Mouse (Mus musculus): ENCODE measurements around the gene Oxa1l.
"Not testable (repeated sequence)": the region's sequence is repeated elsewhere in the genome, so short reads cannot be mapped to it uniquely, and the experiment has no call there.

Gene Oxa1l

DNA sequence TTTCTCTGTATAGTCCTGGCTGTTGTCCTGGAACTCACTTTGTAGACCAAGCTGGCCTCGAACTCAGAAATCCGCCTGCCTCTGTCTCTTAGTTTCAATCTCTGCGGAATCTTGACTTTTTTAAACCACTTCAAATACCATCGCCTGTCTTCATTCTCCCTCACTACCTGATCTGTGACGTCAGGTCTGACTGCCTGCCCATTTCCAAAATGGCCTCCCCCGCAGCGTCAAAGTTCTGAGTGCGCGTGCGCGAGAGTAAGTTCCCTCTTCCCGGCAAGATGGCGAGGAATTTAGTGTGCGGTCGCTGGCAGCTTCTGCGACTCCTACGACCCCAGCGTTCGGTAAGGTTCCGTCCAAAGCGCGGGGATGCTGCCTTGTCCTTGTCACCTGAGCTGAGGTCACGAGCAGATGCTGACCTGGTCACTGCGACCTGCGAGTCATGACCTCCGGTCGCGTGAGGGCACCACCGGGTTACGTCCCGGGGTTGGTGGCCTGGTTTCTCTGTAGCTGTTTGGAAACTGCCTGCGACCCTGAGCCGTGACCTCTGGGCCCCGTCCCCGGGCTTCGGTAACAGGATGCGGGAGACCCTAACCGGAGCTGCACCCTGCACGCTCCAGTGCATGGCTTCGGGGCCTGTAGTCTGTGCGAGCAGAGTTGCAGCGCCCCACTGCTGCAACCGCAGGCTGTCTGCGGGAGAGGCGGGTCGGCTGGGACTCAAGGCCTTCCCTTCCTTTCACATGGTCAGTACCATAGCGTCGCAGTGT lies at the start of gene Oxa1l:
Oxa1l (plus strand) TSS at position 258 of the 764 bp plus-strand sequence.
- peak; percentile 97 for DNase-seq (ENCODE audit: low read depth)

DNA sequence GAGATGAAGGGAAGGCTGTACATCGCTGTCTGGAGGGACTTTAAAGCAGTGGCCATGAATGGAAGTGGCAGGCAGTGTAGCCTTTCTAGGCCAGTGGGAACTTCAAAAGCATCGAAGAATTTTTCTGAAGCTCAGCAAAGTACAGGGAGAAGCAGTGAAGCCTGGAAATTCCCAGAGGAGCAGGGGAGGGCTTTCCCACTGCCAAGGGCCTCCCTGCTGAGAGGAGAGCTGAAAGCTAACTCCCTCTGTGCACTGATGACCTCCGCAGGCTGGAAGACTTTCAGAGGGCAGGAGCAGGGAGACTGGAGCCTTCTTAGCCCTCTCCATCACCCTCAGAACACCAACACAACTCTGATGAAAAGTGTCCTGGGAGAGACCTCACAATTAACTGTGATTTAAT lies 48.9 kb upstream of the Oxa1l start:
- DNase-seq (ENCODE audit: low read depth): no peak

DNA sequence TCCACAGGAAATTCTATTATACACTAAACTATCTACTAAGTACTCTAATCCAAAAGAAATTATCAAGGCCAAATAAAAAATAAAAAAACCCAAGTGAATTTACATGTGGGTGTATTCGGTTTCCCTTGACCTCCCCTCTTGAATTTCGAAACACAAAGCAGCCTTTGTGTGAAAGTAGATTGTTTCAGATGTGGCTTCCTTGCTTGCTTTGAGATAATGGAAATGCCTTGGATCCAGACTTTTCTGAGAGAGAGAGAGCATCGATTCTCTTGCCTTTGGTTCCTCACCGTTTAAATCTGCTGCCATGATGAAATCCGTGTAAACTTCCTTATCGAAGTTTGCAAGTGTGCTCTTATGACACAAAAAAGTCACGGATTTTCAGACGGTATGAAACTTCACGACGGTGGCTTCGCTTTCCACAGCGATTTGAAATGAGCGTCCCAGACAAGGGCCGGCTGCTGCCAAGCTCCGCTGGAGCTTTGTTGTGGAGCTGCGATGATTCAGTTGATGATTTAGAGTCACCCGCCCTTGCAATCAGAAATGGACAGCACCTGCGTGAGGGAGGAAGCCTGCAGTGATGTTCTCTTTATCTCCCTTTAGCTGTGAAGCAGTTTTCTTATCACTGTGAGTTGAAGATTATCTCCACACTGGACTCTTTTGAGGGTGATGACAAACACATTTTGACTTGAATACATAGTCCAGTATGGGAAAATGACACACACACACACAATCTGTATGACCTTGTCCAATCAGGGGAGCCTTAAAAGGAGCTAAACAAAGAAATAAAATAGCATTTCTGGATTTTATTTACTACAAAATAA lies 38.9 kb upstream of the Oxa1l start:
- DNase-seq (ENCODE audit: low read depth): no peak

DNA sequence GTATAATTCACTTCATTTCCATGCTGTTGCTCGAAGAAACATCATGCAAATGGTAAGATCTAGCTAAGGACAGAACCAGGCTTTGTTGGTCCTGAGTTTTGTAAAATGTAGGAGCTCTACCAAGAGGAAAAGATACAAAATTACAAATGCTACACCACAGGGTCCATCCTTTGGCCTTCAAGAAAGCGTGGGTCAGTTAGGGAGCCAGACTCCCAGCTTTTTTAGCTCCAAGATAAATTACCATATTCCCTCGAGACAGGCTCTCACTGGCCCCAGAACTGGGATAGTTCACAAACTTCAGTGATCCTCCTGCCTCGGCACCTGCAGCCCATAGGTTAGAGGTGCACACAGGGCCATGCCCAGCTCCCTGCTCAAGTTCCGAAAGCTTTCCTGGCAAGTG lies 36.1 kb upstream of the Oxa1l start:
- no peak for DNase-seq (ENCODE audit: low read depth)

DNA sequence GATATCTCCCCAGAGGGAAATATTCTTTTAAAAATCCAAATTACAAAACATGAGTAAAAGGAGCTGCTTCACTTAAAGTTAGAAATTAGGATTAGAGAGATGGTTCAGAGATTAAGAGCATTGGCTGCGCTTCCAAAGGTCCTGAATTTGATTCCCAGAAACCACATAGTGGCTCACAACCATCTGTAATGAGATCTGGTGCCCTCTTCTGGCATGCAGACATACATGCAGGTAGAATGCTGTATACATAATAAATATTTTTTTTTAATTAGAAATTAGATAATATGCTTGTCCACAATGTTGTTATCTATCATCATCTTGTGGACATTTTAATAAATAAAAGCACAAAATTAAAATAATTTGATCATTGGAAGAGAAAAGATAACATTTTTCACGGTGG lies 32.1 kb upstream of the Oxa1l start:
- peak; percentile 33 for DNase-seq (ENCODE audit: low read depth)

DNA sequence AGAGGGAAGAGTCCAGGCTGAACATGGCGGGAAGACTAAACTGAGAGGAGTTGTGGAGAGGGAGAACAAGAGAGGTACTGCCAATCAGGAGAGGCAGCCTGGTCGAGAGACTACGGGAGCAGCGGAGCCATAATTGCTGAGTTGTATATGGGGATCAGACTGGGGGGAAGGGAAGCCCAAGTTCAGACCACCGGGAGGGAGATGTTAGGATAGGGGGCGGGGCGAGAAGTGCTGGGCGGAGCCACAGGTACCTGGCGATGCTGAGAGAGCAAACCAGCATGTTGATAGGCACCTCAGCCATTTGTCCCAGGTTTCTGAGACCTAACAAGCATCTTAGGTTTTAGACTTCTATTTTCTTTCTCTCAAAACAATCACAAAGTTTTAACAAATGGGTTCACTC lies 31.4 kb upstream of the Oxa1l start:
- no peak for DNase-seq (ENCODE audit: low read depth)

DNA sequence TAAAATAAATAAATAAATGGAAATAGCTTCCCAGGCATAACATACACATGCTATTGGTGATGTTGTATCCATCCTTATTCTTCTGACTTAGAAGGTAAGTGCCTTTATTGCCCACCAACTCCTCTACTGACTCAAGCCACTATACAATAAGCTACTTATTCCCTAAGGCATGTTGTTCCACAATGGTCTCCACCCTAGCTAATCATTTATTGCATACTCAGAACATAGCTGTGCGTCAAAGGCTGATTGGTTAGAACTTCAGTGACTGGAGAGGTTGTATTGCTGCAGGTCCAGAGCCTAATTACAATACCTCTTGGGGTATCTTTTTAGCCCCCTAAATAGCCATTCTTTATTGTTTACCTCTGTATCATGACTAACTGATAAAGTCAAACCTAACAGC lies 29.5 kb upstream of the Oxa1l start:
- no peak for DNase-seq (ENCODE audit: low read depth)

DNA sequence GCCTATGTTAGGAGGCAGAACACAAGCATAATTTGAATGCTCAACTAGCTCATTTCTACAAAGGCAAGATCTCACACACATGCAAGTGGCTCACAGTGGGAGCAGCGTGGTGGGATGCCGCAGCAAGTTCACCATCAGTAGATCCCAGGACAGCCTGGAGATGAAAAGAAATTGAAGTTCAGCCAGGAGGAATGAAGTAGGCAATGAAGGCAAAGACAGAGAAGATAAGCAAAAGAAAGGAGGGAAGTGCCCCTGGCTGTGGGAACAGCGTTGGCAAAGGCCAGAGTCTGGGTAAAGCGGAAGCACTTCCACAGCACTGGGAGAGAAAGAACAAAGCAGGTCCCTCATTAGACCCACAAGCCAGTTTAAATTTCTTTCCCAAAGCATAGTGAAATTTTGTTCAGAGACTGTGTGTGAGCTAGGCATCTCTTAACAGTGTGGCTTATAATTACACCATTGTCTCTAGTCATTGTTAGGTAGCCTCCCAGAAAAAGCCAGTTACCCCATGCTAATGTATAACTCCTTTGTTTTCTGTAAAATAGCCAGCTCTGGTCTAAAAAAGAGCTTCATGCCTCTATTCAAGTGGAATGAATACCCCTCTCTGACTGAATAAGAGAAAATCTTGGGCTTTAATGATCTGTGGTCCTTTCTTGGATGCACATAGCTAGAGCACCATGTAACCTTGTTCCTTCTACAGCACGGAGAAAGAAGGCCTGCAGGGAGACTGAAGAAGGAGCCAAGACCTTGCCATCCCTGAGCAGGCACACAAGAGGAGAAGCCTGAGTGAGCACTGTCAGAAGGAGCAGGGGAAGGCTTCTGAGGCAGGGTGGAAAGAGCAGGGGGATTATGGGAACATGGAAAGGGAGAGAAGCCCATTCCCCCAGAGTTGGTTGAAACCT lies 28.2 kb upstream of the Oxa1l start:
- DNase-seq (ENCODE audit: low read depth): no peak

DNA sequence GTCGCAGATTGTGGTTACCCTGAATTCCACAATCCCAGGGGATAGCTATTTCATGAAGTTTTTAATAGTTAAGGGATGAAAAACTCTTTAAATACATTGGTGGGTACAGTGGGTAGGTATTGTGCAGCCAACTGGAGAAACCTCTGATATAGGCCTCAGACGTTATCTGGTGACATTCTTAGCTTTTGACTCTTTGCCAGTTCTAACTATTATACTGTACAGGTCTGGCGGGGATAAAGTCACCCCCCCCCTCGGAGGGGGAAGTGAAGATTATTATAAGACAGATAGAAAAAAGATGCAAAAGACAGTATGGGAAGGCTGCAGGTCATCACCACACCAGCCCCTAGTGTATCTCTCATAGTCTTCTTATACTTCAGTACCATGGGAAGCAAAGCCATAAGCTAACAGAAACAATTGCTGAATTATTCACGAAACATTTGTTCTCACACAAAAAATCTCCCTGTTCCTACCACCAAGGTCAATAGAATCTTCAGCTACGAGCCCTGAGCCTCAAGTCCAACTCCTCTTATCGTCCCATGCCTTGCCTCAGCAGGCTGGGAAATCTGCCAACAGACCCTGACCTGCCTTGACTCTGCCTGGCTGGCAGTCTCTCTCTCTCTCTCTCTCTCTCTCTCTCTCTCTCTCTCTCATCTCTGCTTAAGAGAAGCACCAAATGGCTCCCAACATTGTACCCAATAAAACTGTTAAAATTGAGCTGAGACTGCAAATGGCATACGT lies 27.0 kb upstream of the Oxa1l start:
- no peak for DNase-seq (ENCODE audit: low read depth)

DNA sequence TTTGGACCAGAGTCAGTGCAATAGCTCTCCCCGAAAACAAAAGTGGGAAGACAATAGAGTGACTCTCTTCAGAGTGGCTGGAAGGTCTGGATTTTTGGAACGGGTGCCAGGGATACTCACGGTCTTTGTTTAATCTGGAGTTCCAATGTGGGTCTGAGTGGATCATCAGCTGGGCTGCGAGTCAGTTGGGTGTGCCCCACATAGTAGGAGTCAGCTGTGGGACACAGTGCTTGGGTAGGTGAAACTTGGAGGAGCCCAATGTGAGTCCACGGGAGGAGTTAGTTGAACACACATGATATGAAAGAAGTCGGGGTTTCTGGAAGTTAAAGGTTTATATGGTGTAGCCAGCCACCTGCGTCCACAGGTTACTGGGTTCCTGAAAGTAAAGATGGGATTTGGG lies 19.8 kb upstream of the Oxa1l start:
- no peak for DNase-seq (ENCODE audit: low read depth)

DNA sequence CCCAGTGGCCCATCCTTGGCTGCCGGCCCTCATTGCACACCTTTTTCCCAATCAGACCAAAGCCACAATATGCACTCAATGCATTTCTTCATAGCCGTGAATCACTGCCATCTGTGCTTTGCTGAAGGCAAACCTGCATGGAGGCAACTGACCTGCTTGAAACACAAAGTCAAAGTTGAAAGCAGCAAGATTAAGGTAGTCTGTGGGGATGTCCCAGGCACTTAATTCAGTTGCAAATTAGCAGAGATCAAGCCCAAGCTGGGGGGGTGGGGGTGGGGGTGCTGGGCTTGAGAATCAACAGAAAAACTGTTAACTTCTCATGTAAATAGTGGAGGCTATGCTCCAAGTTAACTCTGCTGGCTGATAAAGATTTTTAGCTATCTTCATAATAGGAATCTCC lies 18.8 kb upstream of the Oxa1l start:
- not testable (repeated sequence) for DNase-seq (ENCODE audit: low read depth)

DNA sequence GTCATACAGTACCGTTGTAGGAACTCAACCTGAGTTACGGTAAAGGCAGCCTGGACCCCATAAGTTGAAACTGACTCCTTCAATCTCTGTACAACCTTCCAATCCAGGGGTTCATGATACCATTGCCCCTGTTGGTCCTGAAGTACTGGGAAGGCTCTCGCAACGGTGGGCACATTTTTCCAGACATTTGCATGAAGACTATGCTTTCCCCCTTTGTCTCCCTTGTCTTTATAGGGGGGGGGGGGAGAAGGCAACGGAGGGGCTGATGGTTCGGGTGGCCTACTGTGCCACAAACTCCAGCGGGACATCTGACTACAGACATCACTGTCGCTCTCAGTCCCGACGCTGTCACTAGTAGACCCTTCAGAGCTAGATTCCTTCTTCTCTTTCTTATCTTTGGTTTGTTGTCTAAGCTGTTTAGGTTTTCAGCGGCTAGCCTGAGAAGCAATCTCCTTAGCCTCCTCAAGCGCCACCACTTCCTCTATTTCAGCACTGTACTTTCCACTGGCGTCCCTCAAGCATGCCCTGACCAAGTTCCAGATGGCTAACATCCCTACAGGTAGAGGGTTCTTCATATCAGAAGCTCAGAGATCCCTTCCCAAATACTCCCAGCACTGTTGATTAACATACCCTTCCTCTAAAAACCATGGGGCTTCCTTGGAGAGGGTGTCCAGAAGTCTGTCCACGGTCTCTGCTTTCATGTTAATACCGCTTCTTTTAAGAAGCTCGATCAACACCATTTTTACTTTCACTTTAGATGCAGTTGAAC lies 9.7 kb upstream of the Oxa1l start:
- peak; percentile 60 for DNase-seq (ENCODE audit: low read depth)

DNA sequence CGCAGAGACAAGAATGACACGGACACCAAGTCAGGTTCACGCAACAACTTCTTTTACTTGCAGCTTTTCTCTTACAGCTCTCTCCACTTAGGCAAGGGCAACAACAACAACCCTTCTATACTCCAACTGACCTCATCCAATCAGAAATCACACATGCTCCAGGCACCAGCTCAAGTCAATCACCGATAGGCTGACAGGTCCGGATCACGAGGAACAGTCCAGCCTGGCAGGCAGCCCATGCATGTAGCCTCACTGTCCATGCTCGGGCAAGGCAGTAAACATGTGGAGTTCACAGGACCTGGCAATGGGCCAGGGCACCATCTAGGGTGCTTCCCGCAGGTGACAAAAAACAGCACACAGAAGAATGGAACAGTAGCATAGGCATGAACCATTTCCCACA lies 8.3 kb upstream of the Oxa1l start:
- peak; percentile 25 for DNase-seq (ENCODE audit: low read depth)

DNA sequence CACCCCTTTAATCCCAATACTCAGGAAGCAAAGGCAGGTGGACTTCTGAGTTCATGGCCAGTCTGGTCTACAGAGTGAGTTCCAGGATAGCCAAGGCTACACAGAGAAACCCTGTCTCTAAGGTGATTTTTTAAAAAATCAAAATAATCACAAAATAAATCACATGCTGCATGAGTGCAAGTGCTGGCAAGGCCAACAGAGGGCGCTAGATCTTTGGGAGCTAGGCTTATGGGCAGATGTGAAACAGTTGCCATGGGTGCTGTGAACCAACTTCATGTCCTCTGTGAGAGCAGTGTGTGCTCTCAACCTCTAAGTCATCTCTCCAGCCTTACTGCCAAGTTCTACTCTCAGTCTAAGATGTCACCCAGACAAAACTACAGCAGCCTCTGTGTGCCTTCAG lies 6.2 kb upstream of the Oxa1l start:
- no peak for DNase-seq (ENCODE audit: low read depth)

DNA sequence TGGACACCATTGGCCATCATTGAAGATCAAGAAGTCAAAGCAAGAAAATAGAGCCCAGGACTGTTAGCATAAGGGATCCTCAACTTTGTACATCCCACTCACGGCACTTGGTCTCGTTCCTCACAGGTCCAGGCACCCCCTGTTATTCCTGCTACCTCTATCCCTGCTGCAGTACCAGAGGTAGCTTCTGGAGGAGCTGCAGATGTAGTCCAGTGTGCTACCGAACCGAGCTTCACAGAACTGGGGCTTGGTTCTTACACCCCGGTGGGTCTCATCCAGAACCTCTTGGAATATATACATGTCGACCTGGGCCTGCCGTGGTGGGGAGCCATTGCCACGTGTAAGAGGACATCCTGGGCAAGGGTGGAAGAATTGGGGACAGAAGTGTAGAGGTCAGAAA lies 2.5 kb downstream of the Oxa1l start:
- DNase-seq (ENCODE audit: low read depth): no peak

DNA sequence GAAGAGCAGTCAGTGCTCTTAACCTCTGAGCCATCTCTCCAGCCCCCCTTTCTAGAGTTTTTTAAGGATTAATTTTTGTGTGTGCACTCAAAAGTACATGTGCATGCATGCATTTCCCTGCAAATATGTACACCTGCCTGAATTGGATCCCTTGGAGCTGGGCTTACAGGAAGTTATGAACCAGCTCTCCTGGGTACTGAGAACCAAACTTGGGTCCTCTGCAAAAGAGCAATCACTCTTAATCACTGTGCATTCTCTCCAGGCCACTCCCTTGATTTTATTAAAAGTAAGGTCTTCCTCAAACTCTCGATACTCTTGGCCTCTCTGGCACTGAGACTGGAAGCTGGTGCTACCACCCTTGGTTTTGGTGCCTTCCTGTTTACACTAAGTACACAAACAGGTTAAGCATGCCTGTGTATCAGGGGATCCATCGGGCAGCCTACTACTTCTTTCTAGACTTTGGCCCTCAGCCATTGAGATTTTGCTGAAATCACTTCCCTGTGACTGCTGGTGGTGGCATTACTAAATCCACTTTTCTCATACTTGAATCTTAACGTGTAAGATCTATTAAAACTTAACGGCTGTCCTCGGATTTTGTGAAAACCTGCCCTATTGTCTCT lies 4.5 kb downstream of the Oxa1l start:
- DNase-seq (ENCODE audit: low read depth): no peak

DNA sequence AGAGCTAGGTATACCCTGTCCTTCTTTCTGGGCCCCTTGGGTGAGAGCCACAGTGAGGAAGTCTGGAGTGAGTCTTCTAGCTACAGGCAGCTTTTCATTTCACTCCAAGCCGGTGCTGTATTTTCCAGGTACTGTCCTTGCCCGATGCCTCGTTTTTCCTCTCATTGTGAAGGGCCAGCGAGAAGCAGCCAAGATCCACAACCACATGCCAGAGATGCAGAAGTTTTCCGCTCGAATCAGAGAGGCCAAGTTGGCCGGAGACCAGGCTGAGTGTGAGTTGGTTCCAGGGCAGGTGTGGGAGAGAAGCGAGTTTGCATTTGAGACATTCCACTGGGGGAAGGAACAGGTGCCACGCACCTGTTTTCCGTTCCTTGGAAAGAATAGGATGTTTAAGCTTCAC lies 5.9 kb downstream of the Oxa1l start:
- no peak for DNase-seq (ENCODE audit: low read depth)

DNA sequence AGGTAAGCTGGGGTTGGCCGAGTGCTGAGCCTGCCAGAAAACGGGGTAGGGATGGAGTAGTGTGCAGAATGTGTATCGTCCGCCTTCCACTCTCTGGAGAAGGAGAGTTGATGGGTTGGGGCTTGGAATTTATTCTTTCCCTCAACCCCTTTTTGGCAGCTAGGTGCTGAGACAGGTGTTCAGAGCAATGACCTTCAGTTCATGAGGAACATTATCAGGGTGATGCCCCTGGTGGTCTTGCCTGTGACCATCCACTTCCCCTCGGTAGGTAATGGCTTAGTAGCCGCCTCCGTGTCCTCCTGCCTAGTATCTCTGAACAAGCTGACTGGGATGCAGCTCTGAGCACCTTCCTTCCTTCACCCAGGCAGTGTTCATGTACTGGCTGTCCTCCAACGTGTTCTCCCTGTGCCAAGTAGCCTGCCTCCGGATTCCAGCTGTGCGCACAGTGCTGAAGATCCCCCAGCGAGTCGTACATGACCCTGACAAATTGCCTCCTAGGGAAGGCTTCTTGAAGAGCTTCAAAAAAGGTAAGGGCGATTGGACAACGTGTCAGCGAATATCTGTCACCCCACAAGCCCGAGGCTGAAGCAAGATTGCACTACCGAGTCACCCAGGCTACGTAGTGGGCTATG lies 6.9 kb downstream of the Oxa1l start:
- no peak for DNase-seq (ENCODE audit: low read depth)

DNA sequence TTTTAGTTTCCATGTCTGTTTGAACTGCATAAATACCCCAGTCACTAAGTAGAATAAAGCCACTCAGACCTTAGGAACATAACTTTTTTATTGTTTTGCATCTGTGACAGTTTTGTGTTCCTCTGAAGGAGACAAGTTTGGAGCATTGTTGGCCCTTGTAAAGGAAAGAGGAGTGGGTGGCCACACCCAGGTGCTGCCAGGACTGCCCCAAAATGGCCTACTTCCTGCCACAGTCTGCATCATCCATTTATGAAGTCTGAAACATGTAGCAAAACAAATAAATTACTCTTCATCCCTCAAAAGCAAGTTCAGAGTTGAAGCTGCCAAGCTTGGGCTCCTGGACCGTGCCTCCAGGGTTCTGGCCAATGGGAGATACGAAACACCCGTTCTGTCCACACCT lies 8.7 kb downstream of the Oxa1l start:
- no peak for DNase-seq (ENCODE audit: low read depth)

DNA sequence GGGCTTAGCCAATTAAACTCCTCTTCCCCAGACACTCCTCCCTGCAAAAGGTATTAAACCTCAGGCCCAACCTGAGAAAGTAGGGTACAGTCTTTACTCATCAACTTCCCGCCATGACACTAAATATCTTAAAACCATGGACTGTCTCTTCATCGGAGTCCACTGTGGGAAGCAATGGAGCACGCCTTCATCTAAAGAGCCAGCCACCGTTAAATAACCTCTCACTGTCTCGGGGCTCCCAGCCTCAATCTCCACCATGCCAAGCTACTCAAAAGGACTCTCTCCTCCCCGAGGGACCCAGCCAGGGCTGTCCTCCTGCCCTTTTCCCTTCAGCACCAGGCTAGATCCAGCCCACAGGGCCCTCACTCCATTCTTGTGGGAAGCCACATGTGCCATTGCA lies 10.0 kb downstream of the Oxa1l start:
- DNase-seq (ENCODE audit: low read depth): no peak
